Mouse (Mus musculus) lung, postnatal 0 days (tissue): ENCODE results near the gene Snx1. TPM values are rescaled to one million over a fixed set of nuclear protein-coding genes. Genes with fewer than 3 reads are reported as not detected.

Source experiments
- ATAC-seq: fragments of 200-750 bp; cut with Nextera tagmentation; 2 replicates; pipeline ENCODE4 v1.8.0; 2017; ENCODE audit warnings: moderate library complexity
- DNase-seq: peaks from one replicate; pipeline ENCODE4 v3.0.0-alpha.2; 2016; ENCODE audit warnings: low spot score
- H3K27ac ChIP-seq: fragments of 300-500 bp; sonication (generic); 2 replicates; pipeline ENCODE4 v1.5.1; 2014; ENCODE audit warnings: antibody characterized with exemption, mild to moderate bottlenecking, low read length, mixed read lengths
- H3K27me3 ChIP-seq: fragments of 300-500 bp; sonication (generic); replicated peaks from 2 replicates; pipeline ENCODE4 v1.6.1; 2014; ENCODE audit warnings: low read length, mixed read lengths; ENCODE audit not compliant: insufficient read depth
- H3K36me3 ChIP-seq: fragments of 300-500 bp; sonication (generic); 2 replicates; pipeline ENCODE4 v1.6.1; 2014; ENCODE audit warnings: low read length, mixed read lengths; ENCODE audit not compliant: insufficient read depth
- H3K4me1 ChIP-seq: fragments of 300-500 bp; sonication (generic); 2 replicates; pipeline ENCODE4 v1.6.1; 2014; ENCODE audit warnings: antibody characterized with exemption, low read depth, low read length, mixed read lengths; ENCODE audit not compliant: insufficient read depth
- H3K4me2 ChIP-seq: fragments of 300-500 bp; sonication (generic); replicated peaks from 2 replicates; pipeline ENCODE4 v1.6.1; 2014; ENCODE audit warnings: low read depth, mild to moderate bottlenecking, low read length, moderate library complexity, mixed read lengths
- H3K4me3 ChIP-seq: fragments of 300-500 bp; sonication (generic); 2 replicates; pipeline ENCODE4 v1.5.1; 2014; ENCODE audit warnings: low read depth, low read length
- H3K9ac ChIP-seq: fragments of 300-500 bp; sonication (generic); replicated peaks from 2 replicates; pipeline ENCODE4 v1.6.1; 2014; ENCODE audit warnings: low read depth, mild to moderate bottlenecking
- H3K9me3 ChIP-seq: fragments of 300-500 bp; sonication (generic); 2 replicates; pipeline ENCODE4 v1.6.1; 2016; ENCODE audit warnings: low read length, mixed read lengths
- CTCF ChIP-seq: IDR thresholded peaks from 2 replicates; pipeline ENCODE4 v1.5.1; 2016; ENCODE audit warnings: antibody characterized with exemption, mild to moderate bottlenecking
- EP300 ChIP-seq: IDR thresholded peaks from 2 replicates; pipeline ENCODE4 v1.6.1; 2016; ENCODE audit warnings: antibody characterized with exemption, mild to moderate bottlenecking, control low read depth
- WGBS: fragments of 180-500 bp; shearing (Covaris S2); extraction: QIAGEN DNeasy Blood & Tissue Kit; methylation state at CpG from one replicate; pipeline ENCODE4 v1.1.7; 2014; 5-methylcytosine and 5-hydroxymethylcytosine counted together
- polyA plus RNA-seq: library from polyadenylated mRNA; unstranded; fragments of >200 nt; fragmentation: Nextera tagmentation; extraction: Ambion mirVana; gene quantifications from 2 replicates; pipeline ENCODE4 v1.2.1, GENCODE M21; 2015

The Snx1 gene
- polyA plus RNA-seq, 1 experiment from 2014 or later = 108 TPM

DNA sequence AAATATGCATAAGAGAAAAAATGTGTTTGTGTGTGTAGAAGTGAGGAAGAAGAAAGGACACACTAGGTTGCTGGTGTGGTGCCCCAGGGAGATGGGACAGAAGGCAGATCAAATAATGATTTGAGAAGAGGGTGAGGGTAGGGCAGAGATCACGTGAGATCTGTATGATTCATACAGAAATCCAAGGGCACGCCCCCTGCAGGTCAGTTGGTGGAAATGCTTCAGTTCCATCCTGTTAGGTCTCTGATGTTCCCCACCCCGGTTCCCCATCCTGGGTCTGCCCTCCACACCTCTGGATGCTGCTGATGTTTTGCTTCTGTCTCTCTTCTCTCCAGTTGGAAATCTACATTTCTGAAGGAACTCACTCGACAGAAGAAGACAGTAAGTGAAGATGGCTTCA, 9.6 kb upstream of the Snx1 start:
- no peak for ATAC-seq

GRCm38 (mm10) chr9:66131466-66131865, 5.1 kb upstream of the Snx1 start:
- no peak overlapping the region for H3K4me3 ChIP-seq
- no peak for TF ChIP-seq CTCF
- no peak for TF ChIP-seq EP300
- H3K36me3 ChIP-seq = peaks cover 17% of the 10 kb centered on the region
- DNase-seq (peak; percentile 28), ATAC-seq (no peak)
- H3K9me3 ChIP-seq = no peaks in the 10 kb centered on the region
- WGBS = 85% methylated on average over 2 of the region's 2 CpGs
- no peak overlapping the region for H3K9ac ChIP-seq
- H3K27ac ChIP-seq = no peak overlapping the region
- H3K4me2 ChIP-seq = no peak overlapping the region
- no peaks in the 10 kb centered on the region for H3K4me1 ChIP-seq
- H3K27me3 ChIP-seq = no peaks in the 10 kb centered on the region

More for the DNA sequence above, 9.6 kb upstream of the Snx1 start:
- Histone ChIP-seq H3K9ac (no peak overlapping the region), H3K4me3 (no peak overlapping the region), H3K36me3 (peaks cover 48% of the 10 kb centered on the region), H3K27ac (no peak overlapping the region), H3K4me2 (no peak overlapping the region), H3K9me3 (no peaks in the 10 kb centered on the region), H3K27me3 (no peaks in the 10 kb centered on the region), H3K4me1 (no peaks in the 10 kb centered on the region)
- DNase-seq = peak; percentile 55
- TF ChIP-seq CTCF = peak; percentile 71
- no peak for TF ChIP-seq EP300
- 52% methylated on average over 4 of the region's 4 CpGs for WGBS

GRCm38 (mm10) chr9:66127884-66128283, 1.5 kb upstream of the Snx1 start:
- DNase-seq (no peak), ATAC-seq (no peak)
- no peak overlapping the region for H3K9ac ChIP-seq
- H3K27me3 ChIP-seq = no peaks in the 10 kb centered on the region
- H3K4me1 ChIP-seq = peaks cover 3% of the 10 kb centered on the region; the same call in 1 of the 2 replicates
- 79% methylated on average over 4 of the region's 4 CpGs for WGBS
- no peaks in the 10 kb centered on the region; the same call in 1 of the 2 replicates for H3K36me3 ChIP-seq
- no peaks in the 10 kb centered on the region for H3K9me3 ChIP-seq
- H3K4me3 ChIP-seq = no peak overlapping the region
- H3K4me2 ChIP-seq = no peak overlapping the region
- H3K27ac ChIP-seq = no peak overlapping the region
- TF ChIP-seq EP300 = no peak
- no peak for TF ChIP-seq CTCF

DNA sequence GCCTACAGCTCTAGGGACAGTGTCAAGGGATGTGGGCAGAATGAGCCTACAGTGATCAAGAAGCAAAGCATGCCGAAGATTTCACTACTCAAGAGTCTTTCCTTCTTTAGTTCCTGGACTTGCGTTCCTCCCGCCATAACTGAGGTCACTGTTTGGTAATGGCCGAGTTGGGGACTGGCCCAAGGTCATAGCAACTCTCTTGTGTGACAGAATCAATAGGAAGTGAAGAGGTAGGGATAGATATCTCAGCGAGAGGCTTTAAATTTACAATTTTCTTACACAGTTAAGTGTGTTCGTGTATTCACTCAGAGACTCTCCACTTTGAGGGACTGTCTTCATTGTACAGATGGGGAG, 783 bp upstream of the Snx1 start:
- peak overlapping the region; percentile 64 for H3K4me3 ChIP-seq
- peak; percentile 15 for DNase-seq
- WGBS = 33% methylated on average over 6 of the region's 6 CpGs
- H3K9ac ChIP-seq = peak overlapping the region; percentile 59
- TF ChIP-seq CTCF (no peak), EP300 (no peak)
- H3K4me2 ChIP-seq = peak overlapping the region; percentile 76
- peak overlapping the region; percentile 76 for H3K27ac ChIP-seq
- H3K27me3 ChIP-seq = no peaks in the 10 kb centered on the region
- H3K36me3 ChIP-seq = no peaks in the 10 kb centered on the region
- ATAC-seq = no peak
- H3K9me3 ChIP-seq = no peaks in the 10 kb centered on the region
- H3K4me1 ChIP-seq = peaks cover 3% of the 10 kb centered on the region; the same call in 1 of the 2 replicates

DNA sequence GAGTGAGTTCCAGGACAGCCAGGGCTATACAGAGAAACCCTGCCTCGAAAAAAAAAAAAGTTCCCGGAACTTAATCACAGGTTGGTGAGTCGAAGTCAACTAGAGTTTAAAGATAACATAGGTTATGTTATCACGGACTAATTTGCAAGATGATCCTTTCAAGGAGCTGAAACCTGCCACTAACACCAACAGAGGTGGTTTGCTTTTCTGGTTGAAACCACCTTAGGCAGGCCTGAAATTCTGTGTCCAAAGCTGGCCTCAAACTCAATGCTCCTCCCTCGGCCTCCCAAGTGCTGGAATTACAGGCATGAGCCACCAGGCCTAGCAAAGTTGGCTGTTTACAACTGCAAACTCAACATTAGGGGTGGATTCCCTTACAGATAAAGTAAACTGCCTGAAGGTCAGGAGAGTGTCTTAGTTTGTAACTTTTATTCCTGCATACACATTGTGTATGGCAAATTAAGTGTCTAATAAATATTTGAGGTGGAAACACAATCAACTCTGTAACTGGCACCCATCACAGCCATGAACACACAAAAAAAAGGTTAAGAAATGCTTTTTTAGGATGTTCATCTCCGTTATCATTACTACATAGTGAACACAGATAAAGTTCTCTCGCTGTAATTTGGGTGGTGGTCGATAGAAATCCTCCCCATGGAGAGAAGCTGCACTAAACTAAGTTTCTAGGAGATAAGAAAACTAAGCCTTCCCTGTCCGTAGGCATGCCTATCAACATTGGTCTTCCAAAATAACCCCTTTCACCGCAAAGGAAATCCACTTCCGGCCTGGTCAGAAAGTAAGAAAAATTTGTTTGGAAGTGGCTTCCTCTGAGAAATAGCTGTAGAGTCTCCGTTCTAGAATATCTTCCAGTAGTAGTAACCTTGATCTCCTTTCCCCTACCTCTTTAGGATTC, 588 bp downstream of the Snx1 start:
- H3K9ac ChIP-seq = no peak overlapping the region
- DNase-seq (no peak), ATAC-seq (no peak)
- no peaks in the 10 kb centered on the region for H3K36me3 ChIP-seq
- WGBS = 44% methylated on average over 12 of the region's 12 CpGs
- no peaks in the 10 kb centered on the region for H3K27me3 ChIP-seq
- no peaks in the 10 kb centered on the region for H3K9me3 ChIP-seq
- peaks cover 3% of the 10 kb centered on the region; the same call in 1 of the 2 replicates for H3K4me1 ChIP-seq
- peak overlapping the region; percentile 49; the same call in 1 of the 2 replicates for H3K27ac ChIP-seq
- peak overlapping the region; percentile 76 for H3K4me2 ChIP-seq
- TF ChIP-seq EP300 = no peak
- no peak for TF ChIP-seq CTCF
- peak overlapping the region; percentile 64 for H3K4me3 ChIP-seq

- no peak for TF ChIP-seq CTCF
- TF ChIP-seq EP300 = no peak; the same call in 1 of the 2 replicates
- H3K36me3 ChIP-seq = no peaks in the 10 kb centered on the region
- H3K9me3 ChIP-seq = no peaks in the 10 kb centered on the region
- WGBS = 16% methylated on average over 32 of the region's 33 CpGs
- peak; percentile 98 for DNase-seq
- H3K27me3 ChIP-seq = no peaks in the 10 kb centered on the region
- H3K4me3 ChIP-seq = peak overlapping the region; percentile 82
- peak overlapping the region; percentile 88 for H3K27ac ChIP-seq
- peak overlapping the region; percentile 71 for H3K4me2 ChIP-seq
- peaks cover 3% of the 10 kb centered on the region; the same call in 1 of the 2 replicates for H3K4me1 ChIP-seq
- peak overlapping the region; percentile 73 for H3K9ac ChIP-seq
- peak; percentile 98 for ATAC-seq
Measured at GRCm38 (mm10) chr9:66124681-66125542, 1.5 kb downstream of the Snx1 start.
